Mouse (Mus musculus) cerebellum, postnatal 25 days (tissue): ENCODE results near the gene Dennd2c.

ENCODE experiments used
- DNase-seq, 2 experiments: peaks; one replicate each; pipeline ENCODE4 v3.0.0; 2021; ENCODE audit warnings: mixed read lengths in 2 of 2

Gene Dennd2c

DNA sequence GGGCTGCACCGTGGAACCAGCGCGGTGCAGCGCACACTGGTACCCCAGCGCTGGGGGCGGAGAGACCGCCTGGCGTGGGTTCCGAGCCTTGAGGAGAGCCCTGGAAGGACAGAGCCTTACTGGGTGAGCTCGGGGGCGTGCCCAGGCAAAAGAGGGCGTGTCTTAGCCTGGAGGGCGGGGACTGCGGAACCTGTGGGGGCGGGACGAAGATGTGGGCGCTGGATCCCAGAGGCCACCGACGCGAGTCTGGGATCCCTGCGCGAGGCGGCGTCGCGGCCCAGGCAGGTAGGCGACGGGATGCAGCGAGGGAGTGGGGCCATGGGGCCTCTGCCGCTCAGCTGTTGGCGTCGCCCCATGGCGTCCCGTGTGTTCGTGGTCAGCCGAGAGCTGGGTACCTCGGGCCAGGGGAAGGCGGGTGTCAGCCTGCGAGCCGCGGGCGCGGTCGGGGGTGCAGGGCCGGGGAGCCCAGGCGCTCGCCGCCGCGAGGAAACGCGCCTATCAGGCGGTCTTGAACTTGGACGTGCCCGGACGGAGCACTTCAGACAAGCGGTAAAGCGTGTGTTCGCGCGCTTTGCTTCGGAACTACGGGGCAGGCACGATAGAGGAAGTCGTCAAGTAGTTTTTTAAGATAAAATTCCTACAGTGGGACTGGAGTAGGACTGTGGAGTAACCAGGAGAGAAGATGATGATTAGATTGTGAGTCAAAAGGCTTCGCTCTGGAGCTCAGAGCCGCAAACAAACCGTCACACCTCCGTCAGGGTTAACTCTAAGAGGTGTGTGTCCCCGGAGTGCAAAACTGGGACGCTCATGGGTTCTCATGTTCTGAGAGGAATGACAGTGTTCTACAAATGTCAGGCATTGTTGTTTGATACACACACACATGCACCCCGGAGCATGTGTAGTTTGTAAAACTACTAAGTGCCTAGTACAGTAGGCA, at the start of gene Dennd2c:
Gene Dennd2c (plus strand): TSS at position 151 of the 937 bp plus-strand sequence.
- DNase-seq: peak; percentile 56 to 70

DNA sequence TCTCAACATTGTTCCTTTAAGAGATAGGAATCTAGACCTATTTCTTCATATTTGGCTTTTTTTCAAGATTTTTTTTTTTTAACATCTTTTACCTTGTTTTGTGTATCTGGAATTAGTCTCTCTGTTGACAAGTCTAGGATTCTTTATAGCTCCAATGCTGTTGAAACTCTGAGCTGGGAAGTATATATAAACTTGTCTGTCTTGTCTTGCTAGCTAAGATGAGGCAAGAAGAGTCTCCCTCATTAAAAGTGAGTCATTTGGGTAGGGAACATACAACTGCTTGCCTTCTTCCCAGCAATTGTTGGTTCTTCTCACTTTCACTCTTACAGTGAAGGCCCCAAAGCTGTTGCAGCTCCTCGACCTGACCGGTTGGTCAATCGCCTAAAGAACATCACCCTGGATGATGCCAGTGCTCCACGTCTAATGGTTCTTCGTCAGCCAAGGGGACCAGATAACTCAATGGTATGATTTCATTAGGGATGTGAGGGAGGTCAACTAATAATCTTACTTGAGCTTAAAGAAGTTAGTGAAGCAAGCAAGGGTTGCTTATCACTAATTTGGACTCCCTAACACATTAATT, 46.3 kb upstream of the Dennd2c start:
- no peak for DNase-seq

DNA sequence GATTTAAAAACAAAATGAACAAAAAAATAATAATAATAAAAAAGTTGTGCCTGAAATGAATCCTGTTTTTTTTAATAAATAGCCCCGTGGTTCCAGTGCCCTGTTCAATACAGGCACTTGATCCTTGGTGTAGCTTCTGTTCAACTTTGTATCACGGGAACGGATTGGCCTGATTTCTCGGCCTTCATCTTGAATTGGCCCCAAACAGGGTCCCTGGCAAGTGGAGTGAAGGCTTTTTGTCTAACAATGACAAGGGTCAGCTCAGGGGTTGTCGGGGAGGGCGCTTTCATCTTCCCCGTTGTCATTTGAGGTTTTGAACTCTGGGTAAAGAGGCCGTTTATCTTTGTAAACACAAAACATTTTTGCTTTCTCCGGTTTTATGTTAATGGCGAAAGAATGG, 44.7 kb upstream of the Dennd2c start:
- no peak for DNase-seq

DNA sequence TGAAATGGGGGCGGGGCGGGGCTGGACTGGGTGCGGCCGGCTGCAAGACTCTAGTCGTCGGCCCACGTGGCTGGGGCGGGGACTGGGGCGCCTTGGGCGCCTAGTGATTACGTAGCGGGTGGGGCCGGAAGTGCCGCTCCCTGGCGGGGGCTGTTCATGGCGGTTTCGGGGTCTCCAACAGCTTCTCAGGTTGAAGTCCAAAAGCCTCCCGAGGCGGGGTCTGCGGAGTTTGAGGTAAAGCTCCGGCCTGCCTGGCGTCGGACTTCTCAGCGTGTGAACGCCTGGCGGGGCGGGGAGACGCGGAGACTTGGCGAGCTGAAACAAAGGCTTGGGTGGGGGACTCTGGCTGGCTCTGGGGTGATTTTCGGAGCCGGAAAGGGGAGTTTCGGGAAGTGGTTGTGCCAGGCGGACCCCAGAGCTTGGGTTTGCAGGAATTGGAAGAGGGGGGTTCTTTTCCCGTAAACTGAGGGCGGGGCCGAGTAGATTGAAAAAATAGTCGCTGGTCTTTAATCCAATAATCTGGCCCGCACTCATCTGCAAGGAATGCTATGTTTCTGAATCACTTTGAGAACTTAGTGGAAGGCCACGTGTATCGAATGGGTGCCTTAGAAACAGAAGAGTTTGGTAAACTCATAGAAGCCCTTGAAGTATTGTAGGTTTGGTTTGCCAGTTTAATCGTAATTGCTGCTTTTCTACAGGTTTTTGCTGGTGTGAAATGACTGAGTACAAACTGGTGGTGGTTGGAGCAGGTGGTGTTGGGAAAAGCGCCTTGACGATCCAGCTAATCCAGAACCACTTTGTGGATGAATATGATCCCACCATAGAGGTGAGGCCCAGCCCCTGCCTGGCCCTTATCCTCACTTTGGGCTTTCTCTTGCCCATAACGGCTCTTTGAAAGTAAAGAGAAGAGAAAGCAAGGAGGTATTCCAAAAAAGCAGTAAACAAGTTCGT, 43.9 kb upstream of the Dennd2c start, which contains the start of gene Nras:
Gene Nras (plus strand): TSS at position 79 of the 951 bp plus-strand sequence.
- peak; percentile 92 to 95 for DNase-seq

DNA sequence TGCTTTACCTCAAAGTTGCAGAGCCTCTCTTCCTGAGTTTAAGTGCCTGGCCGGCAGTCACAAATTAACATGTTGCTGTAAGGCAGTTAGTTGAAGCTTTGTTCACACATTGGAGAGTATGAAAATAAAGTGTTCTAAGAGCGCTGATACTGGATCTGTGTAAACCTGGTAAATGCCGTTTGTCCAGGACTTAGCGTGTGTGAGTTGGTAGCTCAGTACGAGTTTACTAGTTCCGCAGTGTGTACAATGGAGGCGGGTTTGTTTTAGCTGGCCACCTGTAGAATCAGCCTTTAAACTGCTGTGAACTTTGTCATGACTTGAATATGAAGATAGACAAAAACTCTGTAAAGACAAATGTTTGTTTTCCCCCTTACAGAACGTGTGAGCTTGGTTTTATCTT, 35.5 kb upstream of the Dennd2c start:
- no peak for DNase-seq

DNA sequence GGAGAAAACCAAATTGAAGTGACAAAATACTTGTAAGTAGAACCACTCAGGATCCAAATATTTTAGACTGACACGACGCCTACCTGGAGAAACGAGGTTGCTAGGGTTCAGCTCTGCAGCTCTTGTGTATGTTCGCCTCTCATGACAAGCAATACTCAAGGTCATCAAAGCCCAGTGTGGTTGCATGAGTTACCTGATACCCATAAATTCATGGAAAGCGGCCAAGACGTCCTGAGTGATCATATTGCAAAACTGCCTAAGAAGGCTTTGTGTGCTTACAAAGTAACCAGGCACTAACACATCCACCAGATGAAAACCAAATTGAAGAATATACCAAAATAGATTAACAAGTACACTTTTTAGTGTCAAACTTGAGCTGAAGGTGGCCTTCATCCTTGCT, 33.4 kb upstream of the Dennd2c start:
- no peak for DNase-seq

DNA sequence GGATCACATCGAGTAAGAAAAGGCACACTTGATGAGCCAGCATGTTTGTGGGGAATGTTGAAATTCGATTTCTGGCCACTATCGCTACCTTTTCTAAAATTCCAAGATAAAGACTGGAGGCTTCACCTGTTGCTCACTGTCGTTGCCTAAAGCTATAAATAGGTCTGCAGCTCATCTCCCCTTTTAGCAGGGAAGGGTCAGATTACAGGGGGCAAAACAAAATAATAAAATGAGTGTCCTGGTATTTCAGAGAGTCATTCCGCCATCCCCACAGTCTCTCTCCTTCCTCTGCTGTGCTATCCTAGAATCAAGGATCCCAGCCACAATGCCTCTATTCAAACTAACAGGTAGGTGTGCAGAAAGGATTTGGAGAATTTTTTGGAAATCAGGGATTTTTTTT, 28.6 kb upstream of the Dennd2c start, which contains the start of gene Ampd1:
Gene Ampd1 (plus strand): TSS at position 244 of the 400 bp plus-strand sequence.
- no peak for DNase-seq

DNA sequence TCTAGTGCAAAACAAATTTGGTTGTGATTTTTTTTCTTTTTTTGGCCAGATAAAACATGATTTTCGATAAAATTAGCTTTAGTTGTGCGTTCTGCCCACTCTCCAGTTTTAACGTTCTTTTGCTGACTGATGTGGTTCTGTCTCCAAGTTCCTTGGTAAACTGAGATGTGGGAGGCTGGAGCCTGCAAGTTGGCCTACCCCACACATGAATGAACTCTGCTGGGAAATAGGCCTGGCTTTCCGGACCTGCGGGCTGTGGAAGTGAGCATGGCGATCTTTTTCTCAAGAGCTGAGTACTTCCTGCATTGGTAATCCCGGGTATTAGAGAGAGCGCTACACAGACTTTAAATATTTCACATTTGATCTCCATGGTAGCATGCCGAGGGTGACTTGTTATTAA, 26.5 kb upstream of the Dennd2c start:
- no peak for DNase-seq

DNA sequence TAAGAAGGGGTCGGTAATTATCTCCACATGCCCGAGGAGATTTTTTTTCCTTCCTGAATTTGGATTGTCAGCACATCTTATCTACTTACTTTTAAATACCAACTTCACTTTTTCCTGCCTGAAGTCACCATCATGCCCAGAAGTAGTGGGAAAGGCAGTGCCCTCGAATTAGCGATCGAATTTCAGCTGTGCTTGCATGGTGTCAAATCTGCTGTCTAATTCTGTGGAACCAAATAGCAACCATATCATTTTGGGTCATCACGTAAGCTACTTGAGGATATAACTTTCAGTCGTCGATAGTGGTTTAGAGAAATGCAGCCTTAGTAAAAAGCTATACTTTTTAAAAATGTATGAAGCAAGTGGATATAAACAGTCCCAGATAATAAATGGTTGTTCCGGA, 25.9 kb upstream of the Dennd2c start:
- DNase-seq: no peak

DNA sequence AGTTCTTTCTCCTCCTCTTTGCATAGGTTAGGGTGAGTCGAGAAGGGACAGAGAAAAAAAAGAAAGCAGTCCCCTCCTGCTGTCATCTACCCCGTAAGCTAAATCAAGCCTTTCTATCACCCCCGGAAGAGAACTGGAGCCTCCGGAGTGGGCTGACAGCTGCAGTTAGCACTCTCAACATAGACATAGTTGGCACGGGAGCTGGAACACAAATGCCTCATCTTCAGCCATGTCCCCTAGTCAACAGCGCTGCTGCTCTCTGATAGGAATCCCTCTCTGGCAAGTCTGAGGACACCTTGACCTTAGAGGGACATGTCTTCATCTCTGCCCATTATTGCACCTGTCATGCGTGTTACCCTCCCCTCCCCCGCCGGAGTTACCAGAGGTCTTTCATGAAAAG, 23.1 kb upstream of the Dennd2c start:
- DNase-seq: no peak

DNA sequence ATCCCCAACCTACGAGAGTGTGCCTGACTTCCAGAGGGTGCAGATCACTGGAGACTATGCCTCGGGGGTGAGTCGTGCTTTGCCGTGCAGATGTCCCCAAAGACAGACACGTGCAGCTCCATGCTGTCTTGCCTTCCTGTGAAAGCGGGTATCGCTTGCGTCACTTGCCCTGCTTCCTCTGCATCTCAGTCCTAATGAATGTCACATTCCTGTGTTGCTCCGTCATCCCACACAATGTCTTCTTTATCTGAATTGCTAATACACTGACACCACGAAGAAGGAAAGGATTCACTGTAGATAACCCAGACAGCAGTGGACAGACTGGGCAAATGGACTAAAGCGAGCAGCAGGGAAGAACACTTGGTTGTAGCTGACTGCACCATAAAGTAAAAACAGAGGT, 21.4 kb upstream of the Dennd2c start:
- DNase-seq: no peak

DNA sequence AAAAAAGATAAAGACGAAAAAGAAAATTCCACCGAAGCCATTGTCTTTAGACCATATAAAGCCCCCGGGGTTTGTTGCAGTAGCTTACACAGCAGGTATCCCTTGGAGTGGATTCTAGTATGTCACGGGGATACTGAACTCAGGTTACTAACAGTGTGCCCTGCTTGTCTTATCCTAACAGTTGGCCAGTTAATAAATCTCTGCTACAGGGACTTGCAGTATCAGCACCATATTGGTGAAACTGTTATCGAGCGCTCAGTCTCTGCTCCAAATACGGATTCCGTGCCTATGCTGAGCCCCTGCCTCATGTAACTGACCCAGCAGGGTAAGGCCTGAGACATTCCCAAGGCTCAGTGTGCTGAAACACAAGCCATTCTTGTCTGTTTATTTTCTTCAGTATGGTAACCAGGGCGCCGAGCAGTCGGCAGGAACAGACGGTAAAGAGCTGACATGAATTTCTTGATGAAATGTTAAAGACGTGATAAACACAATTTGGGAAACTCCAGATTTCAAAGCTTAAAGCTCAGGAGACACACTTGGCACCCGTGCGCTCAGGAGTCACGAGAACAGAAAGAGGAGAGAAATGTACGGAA, 20.4 kb upstream of the Dennd2c start:
- DNase-seq: no peak

DNA sequence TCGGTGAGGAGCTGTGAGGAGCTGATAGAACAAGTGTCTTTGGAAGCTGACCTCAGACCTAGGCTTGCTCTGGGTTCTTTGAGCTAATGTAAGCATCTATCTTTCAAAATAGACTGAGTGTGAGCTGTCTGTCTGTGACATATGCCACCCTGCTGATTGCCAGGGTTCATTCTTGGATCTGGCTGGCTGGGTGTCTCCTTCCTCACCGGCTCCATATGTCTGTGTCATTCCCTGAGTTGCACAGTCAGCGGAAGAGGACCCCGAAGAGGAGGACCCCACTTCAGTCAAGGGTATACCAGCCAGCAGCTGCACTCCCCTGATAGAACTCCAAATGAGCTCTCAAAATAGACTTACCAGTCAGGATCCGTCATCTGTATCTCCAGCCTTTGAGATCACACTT, 19.6 kb upstream of the Dennd2c start:
- DNase-seq: no peak

DNA sequence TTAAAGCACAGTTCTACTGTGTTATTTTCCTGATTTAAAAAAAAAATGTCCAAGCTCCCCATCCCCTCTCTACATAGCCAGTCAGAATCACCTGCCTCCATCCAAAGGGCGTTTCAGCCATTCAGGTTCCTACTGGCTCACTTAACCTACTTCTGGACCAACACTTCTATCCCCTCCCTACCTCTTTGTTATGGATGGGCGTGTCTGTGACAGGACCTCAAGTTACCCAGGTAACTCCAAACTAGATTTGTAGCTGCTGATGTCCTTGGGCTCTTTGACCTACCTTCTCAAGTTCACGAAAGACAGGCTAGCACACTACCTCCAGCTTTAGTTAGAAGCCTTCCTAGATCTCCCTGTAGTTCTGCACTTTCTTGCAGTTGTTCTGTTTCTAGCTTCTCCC, 16.4 kb upstream of the Dennd2c start:
- no peak for DNase-seq

DNA sequence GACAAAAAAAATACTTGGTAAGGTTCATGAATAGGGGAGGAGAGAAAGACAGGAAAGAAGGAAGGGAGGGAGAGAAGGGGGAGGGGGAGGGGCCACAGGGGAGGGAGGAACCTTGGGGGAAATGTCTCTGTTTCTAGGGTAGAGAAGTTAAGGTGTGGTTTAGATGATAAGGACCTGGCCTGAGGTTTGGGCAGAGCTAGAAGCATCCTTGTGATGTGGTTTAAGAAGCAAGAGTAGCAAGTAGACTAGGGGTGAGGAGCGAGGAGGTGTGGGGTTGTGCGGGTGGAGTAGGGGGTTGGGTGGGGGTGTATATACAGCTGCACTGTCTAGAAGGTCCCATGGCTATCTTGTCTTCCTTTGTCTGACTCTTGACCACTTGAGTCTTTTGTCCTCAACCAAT, 10.7 kb upstream of the Dennd2c start:
- DNase-seq: no peak

DNA sequence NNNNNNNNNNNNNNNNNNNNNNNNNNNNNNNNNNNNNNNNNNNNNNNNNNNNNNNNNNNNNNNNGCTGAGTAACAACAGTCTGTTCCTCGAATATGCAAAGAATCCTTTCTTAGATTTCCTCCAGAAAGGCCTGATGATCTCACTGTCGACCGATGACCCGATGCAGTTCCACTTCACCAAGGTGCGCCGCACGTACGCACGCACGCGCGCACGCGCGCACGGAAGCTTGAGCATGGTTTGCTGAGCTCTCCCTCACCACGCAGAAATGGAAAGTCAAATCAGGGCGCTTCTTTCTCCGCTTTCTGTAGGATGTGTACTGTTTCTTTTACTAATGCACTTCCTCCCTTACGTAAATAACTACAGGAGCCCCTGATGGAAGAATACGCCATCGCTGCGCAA, 3.7 kb upstream of the Dennd2c start:
- no peak for DNase-seq

DNA sequence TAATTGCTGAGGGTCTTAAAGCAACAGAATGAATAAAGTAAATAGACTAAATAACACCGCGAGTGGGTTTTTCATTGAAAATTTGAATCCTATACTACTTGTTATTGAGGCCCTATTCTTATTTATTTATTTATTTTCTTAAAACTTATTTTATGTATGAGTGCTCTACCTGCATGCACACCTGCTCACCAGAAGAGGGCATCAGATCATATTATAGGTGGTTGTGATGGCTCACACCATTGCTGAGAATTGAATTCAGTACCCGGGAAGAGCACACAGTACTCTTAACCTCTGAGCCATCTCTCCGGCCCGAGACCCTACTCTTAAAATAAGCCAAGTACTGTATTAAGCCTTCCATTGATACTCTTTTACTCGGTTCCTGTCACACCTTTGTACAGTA, 2.7 kb upstream of the Dennd2c start:
- DNase-seq: no peak

DNA sequence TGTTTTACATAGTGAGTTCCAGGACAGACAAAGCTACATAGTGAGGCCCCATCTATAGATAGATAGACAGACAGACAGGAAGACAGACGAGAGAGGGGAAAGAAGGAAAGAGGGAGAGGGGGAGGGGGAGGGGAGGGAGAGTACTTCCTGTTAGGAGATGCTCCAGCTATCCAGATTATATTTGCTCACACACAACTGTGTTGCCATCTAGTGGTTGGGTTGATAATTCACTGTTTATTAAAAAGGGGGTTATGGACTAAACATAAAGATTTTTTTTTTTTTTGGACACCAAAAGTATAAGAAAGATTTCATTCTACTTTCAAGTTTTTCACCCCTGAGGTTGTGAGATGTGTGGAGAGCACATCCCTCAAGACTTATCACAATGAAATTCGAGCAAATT, 1.7 kb upstream of the Dennd2c start:
- no peak for DNase-seq

DNA sequence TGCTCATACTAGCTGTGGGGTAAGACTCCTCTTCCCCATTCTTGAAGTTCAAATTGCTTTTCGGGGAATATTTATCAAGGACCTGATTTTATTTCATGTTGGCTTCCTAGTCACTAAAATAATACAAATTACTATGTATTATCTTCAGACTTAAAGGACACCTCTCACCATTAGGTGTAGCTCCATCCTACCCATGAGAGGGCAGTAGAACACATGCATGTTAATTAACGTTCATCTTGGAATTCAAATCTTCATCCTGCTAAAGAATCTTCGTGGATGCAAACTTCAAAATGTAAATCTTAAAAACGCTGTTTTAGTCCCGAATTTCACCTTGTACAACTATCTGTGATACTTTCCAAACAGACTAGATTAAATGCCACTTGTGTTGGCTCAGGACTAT, 1.2 kb upstream of the Dennd2c start:
- no peak for DNase-seq

DNA sequence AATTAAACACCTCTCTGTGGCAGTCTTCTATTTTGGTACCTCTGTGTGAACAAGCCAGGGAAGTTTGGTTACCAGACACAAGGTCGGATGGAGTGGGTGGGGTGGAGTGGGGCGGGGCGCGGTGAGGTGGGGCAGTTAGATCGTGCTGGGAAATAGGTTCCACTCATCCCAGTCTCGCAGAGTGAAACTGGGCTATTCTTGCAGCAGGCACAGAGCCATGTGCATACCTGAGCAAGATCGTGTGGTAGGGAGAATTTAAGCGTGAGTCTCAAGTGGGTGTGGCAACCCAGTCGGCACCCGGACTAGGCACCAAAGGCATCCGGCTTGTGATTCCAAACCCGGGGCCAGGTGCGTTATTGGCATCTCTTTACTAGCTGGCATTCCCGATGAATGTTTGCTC, 495 bp upstream of the Dennd2c start:
- DNase-seq: peak in 1 of 2 experiments; percentile 11

DNA sequence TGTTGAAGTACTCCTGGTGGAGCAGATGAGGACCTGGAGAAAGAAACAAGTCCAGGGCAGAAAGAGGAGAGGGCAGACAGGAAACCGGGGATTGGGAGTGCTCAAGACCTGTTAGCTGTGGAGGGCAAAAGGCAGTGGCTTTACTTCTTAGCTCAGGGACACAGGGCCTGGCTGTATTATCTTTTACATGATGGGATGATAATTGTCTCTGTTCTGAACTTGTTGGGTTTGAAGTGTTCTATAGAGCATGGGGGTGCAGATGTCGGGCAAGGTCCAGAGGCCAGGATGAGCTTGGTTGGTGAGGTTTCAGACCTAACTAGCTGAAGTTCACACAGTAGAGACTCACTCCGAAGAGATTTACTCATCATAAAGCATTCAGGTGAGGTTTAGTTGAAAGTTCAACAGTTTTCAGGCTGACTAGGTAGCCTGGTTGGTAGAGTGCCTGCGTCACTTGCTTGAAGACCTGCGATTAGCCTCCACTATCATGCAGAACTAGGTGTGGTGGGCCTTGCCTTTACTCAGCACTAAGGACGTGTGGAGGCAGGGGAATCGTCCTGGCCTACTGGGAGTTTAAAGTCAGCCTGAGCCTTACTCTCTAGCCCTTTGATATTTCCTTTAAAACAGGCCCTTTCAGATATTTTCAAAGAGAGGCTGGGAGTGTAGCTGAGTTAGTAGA, 5.3 kb downstream of the Dennd2c start:
- DNase-seq: no peak

DNA sequence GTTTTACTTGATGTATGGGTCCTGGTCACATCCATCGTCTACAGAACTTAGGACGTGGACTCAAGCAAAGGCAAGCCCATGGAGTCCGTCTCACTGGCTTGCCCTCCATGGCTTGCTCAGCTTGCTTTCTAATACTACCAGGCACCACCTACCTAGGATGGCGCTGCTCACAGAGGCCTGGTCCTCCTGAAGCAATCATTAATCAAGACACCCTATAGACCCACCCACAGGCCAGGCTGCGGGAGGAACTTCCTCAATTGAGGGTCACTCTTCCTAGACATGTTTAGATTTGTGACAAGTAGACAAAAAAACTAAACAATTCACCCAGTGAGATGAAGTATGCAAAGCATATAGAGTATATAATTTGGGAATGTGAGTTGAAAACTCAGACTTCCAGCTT, 9.8 kb downstream of the Dennd2c start:
- DNase-seq: no peak
